Mouse (Mus musculus) forebrain, embryonic 13.5 days (tissue): ENCODE data around the gene Bcl2l12. TPM values are rescaled to one million over a fixed set of nuclear protein-coding genes. Genes with fewer than 3 reads are reported as not detected.

Source experiments
- ATAC-seq: fragments of 200-750 bp; cut with Nextera tagmentation; 2 replicates; pipeline ENCODE4 v1.8.0; 2017
- H3K27ac ChIP-seq: fragments of 300-500 bp; sonication (generic); 2 replicates; pipeline ENCODE4 v1.5.1; 2015; ENCODE audit warnings: inconsistent platforms, mild to moderate bottlenecking, moderate library complexity
- H3K27me3 ChIP-seq: fragments of 300-500 bp; sonication (generic); 2 replicates; pipeline ENCODE4 v1.6.1; 2015; ENCODE audit warnings: mild to moderate bottlenecking, inconsistent platforms
- H3K36me3 ChIP-seq: fragments of 300-500 bp; sonication (generic); 2 replicates; pipeline ENCODE4 v1.6.1; 2015; ENCODE audit warnings: mild to moderate bottlenecking, inconsistent platforms; ENCODE audit not compliant: poor library complexity, severe bottlenecking
- H3K4me1 ChIP-seq: fragments of 300-500 bp; sonication (generic); 2 replicates; pipeline ENCODE4 v1.6.1; 2015; ENCODE audit warnings: inconsistent platforms
- H3K4me2 ChIP-seq: fragments of 300-500 bp; sonication (generic); 2 replicates; pipeline ENCODE4 v1.6.1; 2015; ENCODE audit warnings: inconsistent platforms, mild to moderate bottlenecking, moderate library complexity
- H3K4me3 ChIP-seq: fragments of 300-500 bp; sonication (generic); 2 replicates; pipeline ENCODE4 v1.5.1; 2015; ENCODE audit warnings: mild to moderate bottlenecking, inconsistent platforms
- H3K9ac ChIP-seq: fragments of 300-500 bp; sonication (generic); 2 replicates; pipeline ENCODE4 v1.6.1; 2015; ENCODE audit warnings: mild to moderate bottlenecking, inconsistent platforms
- H3K9me3 ChIP-seq: fragments of 300-500 bp; sonication (generic); replicated peaks from 2 replicates; pipeline ENCODE4 v1.6.1; 2016; ENCODE audit warnings: inconsistent platforms
- WGBS: fragments of 180-500 bp; shearing (Covaris S2); methylation state at CpG from one replicate; pipeline ENCODE4 v1.1.7; 2015; 5-methylcytosine and 5-hydroxymethylcytosine counted together
- polyA plus RNA-seq: library from polyadenylated mRNA; unstranded; fragments of >200 nt; fragmentation: Nextera tagmentation; extraction: Ambion mirVana; gene quantifications from 2 replicates; pipeline ENCODE4 v1.2.1, GENCODE M21; 2015

The Bcl2l12 gene
- polyA plus RNA-seq, 1 experiment from 2014 or later, result 40.5 TPM

- peaks cover 26% of the 10 kb centered on the region for H3K27me3 ChIP-seq
Measured at GRCm38 (mm10) chr7:45015957-45016612, 17.6 kb upstream of the Bcl2l12 start, which contains the start of gene Scaf1. Gene Scaf1, minus strand, starts transcription at chr7:45016363.

GRCm38 (mm10) chr7:45015344-45015956, 16.9 kb upstream of the Bcl2l12 start:
- ATAC-seq, result no peak; the same call in 1 of the 2 replicates
- peak overlapping the region; percentile 77 for H3K4me2 ChIP-seq
- peak overlapping the region; percentile 97 for H3K9ac ChIP-seq
- H3K27ac ChIP-seq, result peak overlapping the region; percentile 66
- WGBS, result 2% methylated on average over 20 of the region's 20 CpGs
- H3K27me3 ChIP-seq, result peaks cover 26% of the 10 kb centered on the region
- no peaks in the 10 kb centered on the region for H3K9me3 ChIP-seq
- H3K4me3 ChIP-seq, result peak overlapping the region; percentile 96
- peaks cover 30% of the 10 kb centered on the region for H3K36me3 ChIP-seq
- peaks cover 37% of the 10 kb centered on the region for H3K4me1 ChIP-seq

More at GRCm38 (mm10) chr7:45015957-45016612, 17.6 kb upstream of the Bcl2l12 start, which contains the start of gene Scaf1:
- WGBS, result under 1% methylated on average over 68 of the region's 69 CpGs
- H3K4me3 ChIP-seq, result peak within 1 kb of the TSS; percentile 96
- peaks cover 37% of the 10 kb centered on the region for H3K4me1 ChIP-seq
- H3K27ac ChIP-seq, result peak within 1 kb of the TSS; percentile 85
- peak within 1 kb of the TSS; percentile 77 for H3K4me2 ChIP-seq
- H3K36me3 ChIP-seq, result peaks cover 26% of the 10 kb centered on the region
- peak; percentile 95 for ATAC-seq
- no peaks in the 10 kb centered on the region for H3K9me3 ChIP-seq
- H3K9ac ChIP-seq, result peak within 1 kb of the TSS; percentile 97

GRCm38 (mm10) chr7:45014096-45014451, 15.6 kb upstream of the Bcl2l12 start:
- no peaks in the 10 kb centered on the region for H3K9me3 ChIP-seq
- peak overlapping the region; percentile 77 for H3K4me2 ChIP-seq
- H3K36me3 ChIP-seq, result peaks cover 44% of the 10 kb centered on the region
- 0 out of 2 replicates have a peak overlapping the region, but pooled peaks have one; percentile 3 for H3K4me3 ChIP-seq
- no peak for ATAC-seq
- WGBS, result 98% methylated on average over 3 of the region's 3 CpGs
- H3K9ac ChIP-seq, result 0 out of 2 replicates have a peak overlapping the region, but pooled peaks have one; percentile 12
- H3K4me1 ChIP-seq, result peaks cover 37% of the 10 kb centered on the region
- H3K27ac ChIP-seq, result no peak overlapping the region
- H3K27me3 ChIP-seq, result peaks cover 12% of the 10 kb centered on the region

GRCm38 (mm10) chr7:45013366-45014095, 15.0 kb upstream of the Bcl2l12 start:
- Histone ChIP-seq H3K9me3 (no peaks in the 10 kb centered on the region), H3K4me3 (0 out of 2 replicates have a peak overlapping the region, but pooled peaks have one; percentile 3), H3K4me1 (peaks cover 37% of the 10 kb centered on the region), H3K4me2 (no peak overlapping the region), H3K9ac (0 out of 2 replicates have a peak overlapping the region, but pooled peaks have one; percentile 12), H3K36me3 (peaks cover 50% of the 10 kb centered on the region), H3K27me3 (peaks cover 7% of the 10 kb centered on the region; the same call in 1 of the 2 replicates), H3K27ac (no peak overlapping the region)
- 96% methylated on average over 16 of the region's 16 CpGs for WGBS
- ATAC-seq, result no peak

GRCm38 (mm10) chr7:45012824-45013223, 14.3 kb upstream of the Bcl2l12 start:
- Histone ChIP-seq H3K9ac (no peak overlapping the region), H3K36me3 (peaks cover 57% of the 10 kb centered on the region), H3K27me3 (peaks cover 1% of the 10 kb centered on the region; the same call in 1 of the 2 replicates), H3K4me2 (no peak overlapping the region), H3K4me3 (no peak overlapping the region), H3K4me1 (peaks cover 31% of the 10 kb centered on the region), H3K9me3 (no peaks in the 10 kb centered on the region), H3K27ac (no peak overlapping the region)
- 84% methylated on average over 4 of the region's 4 CpGs for WGBS
- no peak for ATAC-seq

- 96% methylated on average over 6 of the region's 6 CpGs for WGBS
- Histone ChIP-seq H3K4me3 (peak overlapping the region; percentile 1; the same call in 1 of the 2 replicates), H3K27ac (no peak overlapping the region), H3K9ac (no peak overlapping the region), H3K4me1 (peaks cover 24% of the 10 kb centered on the region), H3K9me3 (no peaks in the 10 kb centered on the region), H3K36me3 (peaks cover 65% of the 10 kb centered on the region), H3K4me2 (no peak overlapping the region), H3K27me3 (no peaks in the 10 kb centered on the region)
- ATAC-seq, result no peak
Measured at GRCm38 (mm10) chr7:45012011-45012410, 13.5 kb upstream of the Bcl2l12 start.

GRCm38 (mm10) chr7:45008411-45008810, 9.9 kb upstream of the Bcl2l12 start:
- ATAC-seq, result no peak
- H3K9ac ChIP-seq, result 0 out of 2 replicates have a peak overlapping the region, but pooled peaks have one; percentile 5
- H3K27me3 ChIP-seq, result no peaks in the 10 kb centered on the region
- 0 out of 2 replicates have a peak, but pooled peaks cover under 1% of the 10 kb centered on the region for H3K4me1 ChIP-seq
- H3K36me3 ChIP-seq, result peaks cover 98% of the 10 kb centered on the region
- no peak overlapping the region for H3K27ac ChIP-seq
- H3K9me3 ChIP-seq, result no peaks in the 10 kb centered on the region
- H3K4me3 ChIP-seq, result no peak overlapping the region
- H3K4me2 ChIP-seq, result no peak overlapping the region
- WGBS, result 97% methylated on average over 19 of the region's 19 CpGs

- Histone ChIP-seq H3K4me2 (no peak overlapping the region), H3K9ac (no peak overlapping the region), H3K9me3 (no peaks in the 10 kb centered on the region), H3K4me3 (no peak overlapping the region), H3K27ac (no peak overlapping the region), H3K27me3 (no peaks in the 10 kb centered on the region), H3K4me1 (no peaks in the 10 kb centered on the region), H3K36me3 (peaks cover 98% of the 10 kb centered on the region)
- no peak for ATAC-seq
- WGBS, result 94% methylated on average over 30 of the region's 30 CpGs
Measured at GRCm38 (mm10) chr7:45007846-45008245, 9.3 kb upstream of the Bcl2l12 start.

GRCm38 (mm10) chr7:45007141-45007540, 8.6 kb upstream of the Bcl2l12 start:
- Histone ChIP-seq H3K9ac (no peak overlapping the region), H3K9me3 (no peaks in the 10 kb centered on the region), H3K27me3 (no peaks in the 10 kb centered on the region), H3K4me3 (no peak overlapping the region), H3K4me1 (no peaks in the 10 kb centered on the region), H3K27ac (no peak overlapping the region), H3K4me2 (no peak overlapping the region), H3K36me3 (peaks cover 98% of the 10 kb centered on the region)
- ATAC-seq, result no peak
- WGBS, result 97% methylated on average over 29 of the region's 29 CpGs

GRCm38 (mm10) chr7:45006503-45006902, 8.0 kb upstream of the Bcl2l12 start:
- WGBS, result 97% methylated on average over 12 of the region's 12 CpGs
- no peak for ATAC-seq
- Histone ChIP-seq H3K4me3 (no peak overlapping the region), H3K4me2 (no peak overlapping the region), H3K4me1 (no peaks in the 10 kb centered on the region), H3K36me3 (peaks cover 98% of the 10 kb centered on the region), H3K27ac (no peak overlapping the region), H3K9ac (no peak overlapping the region), H3K27me3 (no peaks in the 10 kb centered on the region), H3K9me3 (no peaks in the 10 kb centered on the region)

GRCm38 (mm10) chr7:45005321-45005992, 6.9 kb upstream of the Bcl2l12 start:
- H3K4me2 ChIP-seq, result no peak overlapping the region
- no peaks in the 10 kb centered on the region for H3K9me3 ChIP-seq
- no peak for ATAC-seq
- no peaks in the 10 kb centered on the region for H3K27me3 ChIP-seq
- peaks cover 100% of the 10 kb centered on the region for H3K36me3 ChIP-seq
- H3K4me1 ChIP-seq, result peaks cover 2% of the 10 kb centered on the region; the same call in 1 of the 2 replicates
- no peak overlapping the region for H3K27ac ChIP-seq
- no peak overlapping the region for H3K9ac ChIP-seq
- no peak overlapping the region for H3K4me3 ChIP-seq
- WGBS, result 91% methylated on average over 6 of the region's 6 CpGs
